Mouse (Mus musculus) hindbrain, embryonic 16.5 days (tissue): ENCODE measurements around the gene Rapgef4. TPM values are rescaled to one million over a fixed set of nuclear protein-coding genes. Genes with fewer than 3 reads are reported as not detected.
A peak's percentile ranks its signal among the peaks of the same experiment; 100 is the strongest.

ENCODE experiments used
- ATAC-seq: fragments of 200-750 bp; cut with Nextera tagmentation; 2 replicates; pipeline ENCODE4 v1.8.0; 2017; ENCODE audit warnings: moderate TSS enrichment, moderate library complexity
- H3K27ac ChIP-seq: fragments of 300-500 bp; sonication (generic); 2 replicates; pipeline ENCODE4 v1.5.1; 2014; ENCODE audit warnings: low read depth, mild to moderate bottlenecking, control low read depth, low read length, moderate library complexity
- H3K27me3 ChIP-seq: fragments of 300-500 bp; sonication (generic); replicated peaks from 2 replicates; pipeline ENCODE4 v1.6.1; 2014; ENCODE audit warnings: low read length; ENCODE audit not compliant: control insufficient read depth, insufficient read depth
- H3K36me3 ChIP-seq: fragments of 300-500 bp; sonication (generic); 2 replicates; pipeline ENCODE4 v1.6.1; 2014; ENCODE audit warnings: mild to moderate bottlenecking, low read length, moderate library complexity, mixed read lengths; ENCODE audit not compliant: control insufficient read depth, insufficient read depth
- H3K4me1 ChIP-seq: fragments of 300-500 bp; sonication (generic); 2 replicates; pipeline ENCODE4 v1.6.1; 2014; ENCODE audit warnings: low read depth, low read length; ENCODE audit not compliant: control insufficient read depth, insufficient read depth
- H3K4me2 ChIP-seq: fragments of 300-500 bp; sonication (generic); 2 replicates; pipeline ENCODE4 v1.6.1; 2014; ENCODE audit warnings: mild to moderate bottlenecking, low read length, control low read depth, moderate library complexity
- H3K4me3 ChIP-seq: fragments of 300-500 bp; sonication (generic); 2 replicates; pipeline ENCODE4 v1.5.1; 2014; ENCODE audit warnings: mild to moderate bottlenecking, low read length, control low read depth, moderate library complexity
- H3K9ac ChIP-seq: fragments of 300-500 bp; sonication (generic); 2 replicates; pipeline ENCODE4 v1.6.1; 2014; ENCODE audit warnings: low read depth, mild to moderate bottlenecking, control low read depth, low read length, moderate library complexity
- H3K9me3 ChIP-seq: fragments of 300-500 bp; sonication (generic); 2 replicates; pipeline ENCODE4 v1.6.1; 2014; ENCODE audit warnings: mild to moderate bottlenecking, low read length, moderate library complexity; ENCODE audit not compliant: control insufficient read depth
- WGBS: fragments of 180-500 bp; shearing (Covaris S2); extraction: QIAGEN DNeasy Blood & Tissue Kit; methylation state at CpG from one replicate; pipeline ENCODE4 v1.1.7; 2014; 5-methylcytosine and 5-hydroxymethylcytosine counted together
- polyA plus RNA-seq: library from polyadenylated mRNA; unstranded; fragments of >200 nt; fragmentation: Nextera tagmentation; extraction: Ambion mirVana; gene quantifications from 2 replicates; pipeline ENCODE4 v1.2.1, GENCODE M21; 2015

Rapgef4 gene
- polyA plus RNA-seq, 1 experiment from 2014 or later: 41.3 TPM

GRCm38 (mm10) chr2:72173844-72174243, 192.8 kb downstream of the Rapgef4 start:
- Histone ChIP-seq H3K4me3 (no peak overlapping the region), H3K27me3 (no peaks in the 10 kb centered on the region), H3K9ac (no peak overlapping the region), H3K27ac (no peak overlapping the region), H3K4me1 (peaks cover 5% of the 10 kb centered on the region; the same call in 1 of the 2 replicates), H3K9me3 (no peaks in the 10 kb centered on the region), H3K4me2 (no peak overlapping the region), H3K36me3 (no peaks in the 10 kb centered on the region)
- 76% methylated on average over 4 of the region's 4 CpGs for WGBS
- no peak for ATAC-seq

GRCm38 (mm10) chr2:72175536-72175935, 194.5 kb downstream of the Rapgef4 start:
- H3K36me3 ChIP-seq: 0 out of 2 replicates have a peak, but pooled peaks cover 2% of the 10 kb centered on the region
- H3K9me3 ChIP-seq: no peaks in the 10 kb centered on the region
- H3K27ac ChIP-seq: no peak overlapping the region
- no peaks in the 10 kb centered on the region for H3K27me3 ChIP-seq
- H3K4me1 ChIP-seq: no peaks in the 10 kb centered on the region
- no peak for ATAC-seq
- WGBS: 67% methylated on average over 7 of the region's 7 CpGs
- no peak overlapping the region for H3K9ac ChIP-seq
- no peak overlapping the region for H3K4me3 ChIP-seq
- no peak overlapping the region for H3K4me2 ChIP-seq

GRCm38 (mm10) chr2:72175971-72176370, 194.9 kb downstream of the Rapgef4 start:
- no peak overlapping the region for H3K4me2 ChIP-seq
- H3K27me3 ChIP-seq: no peaks in the 10 kb centered on the region
- no peak for ATAC-seq
- WGBS: 36% methylated on average over 5 of the region's 5 CpGs
- no peak overlapping the region for H3K27ac ChIP-seq
- H3K9me3 ChIP-seq: no peaks in the 10 kb centered on the region
- no peak overlapping the region for H3K4me3 ChIP-seq
- no peak overlapping the region for H3K9ac ChIP-seq
- no peaks in the 10 kb centered on the region for H3K4me1 ChIP-seq
- 0 out of 2 replicates have a peak, but pooled peaks cover 2% of the 10 kb centered on the region for H3K36me3 ChIP-seq

GRCm38 (mm10) chr2:72177214-72178023, 196.4 kb downstream of the Rapgef4 start:
- Histone ChIP-seq H3K27me3 (no peaks in the 10 kb centered on the region), H3K36me3 (peaks cover 6% of the 10 kb centered on the region; the same call in 1 of the 2 replicates), H3K4me2 (no peak overlapping the region), H3K27ac (no peak overlapping the region), H3K4me1 (no peaks in the 10 kb centered on the region), H3K9me3 (no peaks in the 10 kb centered on the region), H3K4me3 (no peak overlapping the region), H3K9ac (no peak overlapping the region)
- WGBS: 65% methylated on average over 6 of the region's 6 CpGs
- no peak for ATAC-seq

- Histone ChIP-seq H3K4me2 (no peak overlapping the region), H3K36me3 (peaks cover 6% of the 10 kb centered on the region; the same call in 1 of the 2 replicates), H3K4me1 (no peaks in the 10 kb centered on the region), H3K4me3 (no peak overlapping the region), H3K27me3 (no peaks in the 10 kb centered on the region), H3K9ac (no peak overlapping the region), H3K27ac (no peak overlapping the region), H3K9me3 (no peaks in the 10 kb centered on the region)
- ATAC-seq: no peak
- WGBS: 74% methylated on average over 4 of the region's 4 CpGs
These were observed 197.0 kb downstream of the Rapgef4 start for GRCm38 (mm10) chr2:72178025-72178424.

- Histone ChIP-seq H3K9me3 (no peaks in the 10 kb centered on the region), H3K4me3 (no peak overlapping the region), H3K27ac (no peak overlapping the region), H3K4me2 (no peak overlapping the region), H3K27me3 (no peaks in the 10 kb centered on the region), H3K36me3 (peaks cover 6% of the 10 kb centered on the region; the same call in 1 of the 2 replicates), H3K9ac (no peak overlapping the region), H3K4me1 (no peaks in the 10 kb centered on the region)
- ATAC-seq: peak; percentile 69; the same call in 1 of the 2 replicates
- 60% methylated on average over 11 of the region's 11 CpGs for WGBS
These were observed 197.5 kb downstream of the Rapgef4 start for GRCm38 (mm10) chr2:72178515-72178914.

- Histone ChIP-seq H3K27me3 (no peaks in the 10 kb centered on the region), H3K9ac (no peak overlapping the region), H3K4me1 (no peaks in the 10 kb centered on the region), H3K4me3 (no peak overlapping the region), H3K9me3 (no peaks in the 10 kb centered on the region), H3K36me3 (peaks cover 6% of the 10 kb centered on the region; the same call in 1 of the 2 replicates), H3K4me2 (no peak overlapping the region), H3K27ac (no peak overlapping the region)
- 96% methylated on average over 15 of the region's 15 CpGs for WGBS
- ATAC-seq: no peak
These were observed 198.7 kb downstream of the Rapgef4 start for GRCm38 (mm10) chr2:72179600-72180301.

- Histone ChIP-seq H3K4me3 (no peak overlapping the region), H3K27me3 (no peaks in the 10 kb centered on the region), H3K4me2 (no peak overlapping the region), H3K36me3 (peaks cover 6% of the 10 kb centered on the region; the same call in 1 of the 2 replicates), H3K9ac (no peak overlapping the region), H3K9me3 (no peaks in the 10 kb centered on the region), H3K27ac (no peak overlapping the region), H3K4me1 (no peaks in the 10 kb centered on the region)
- no peak for ATAC-seq
- WGBS: 68% methylated on average over 2 of the region's 2 CpGs
These were observed 200.4 kb downstream of the Rapgef4 start for GRCm38 (mm10) chr2:72181443-72181842.

- Histone ChIP-seq H3K36me3 (peaks cover 6% of the 10 kb centered on the region; the same call in 1 of the 2 replicates), H3K27ac (no peak overlapping the region), H3K9me3 (no peaks in the 10 kb centered on the region), H3K27me3 (no peaks in the 10 kb centered on the region), H3K4me1 (no peaks in the 10 kb centered on the region), H3K4me2 (no peak overlapping the region), H3K9ac (no peak overlapping the region), H3K4me3 (no peak overlapping the region)
- ATAC-seq: no peak
- WGBS: 72% methylated on average over 3 of the region's 3 CpGs
These were observed 202.7 kb downstream of the Rapgef4 start for GRCm38 (mm10) chr2:72183751-72184150.
